Mouse (Mus musculus) Patski (cell line): ENCODE data around the gene Ascc1. TPM values are rescaled to one million over a fixed set of nuclear protein-coding genes. Genes with fewer than 3 reads are reported as not detected.
A peak's percentile ranks its signal among the peaks of the same experiment; 100 is the strongest.

Experiments used
- ATAC-seq: fragments of 100-300 bp; one replicate; pipeline ENCODE4 v1.8.0; 2021
- CTCF ChIA-PET: fragments of 350-600 bp; sonication (Branson Sonifier 250); formaldehyde crosslinking; loops from one replicate; lab custom pipeline; 2022; ENCODE audit warnings: inconsistent platforms; lab: Charles Lee
- POLR2A ChIA-PET: fragments of 350-600 bp; sonication (Branson Sonifier 250); formaldehyde crosslinking; loops from one replicate; lab custom pipeline; 2022; ENCODE audit warnings: antibody characterized with exemption, inconsistent platforms; lab: Charles Lee
- DNase-seq: peaks from one replicate; pipeline ENCODE4 v3.0.0-alpha.2; 2011; ENCODE audit warnings: low read depth, low spot score
- H3K27me3 ChIP-seq: fragments of 371-371 bp; one replicate; pipeline ENCODE4 v1.5.1; 2021
- CTCF ChIP-seq: fragments of 100-300 bp; IDR thresholded peaks from one replicate; pipeline ENCODE4 v1.5.1; 2021
- in situ Hi-C: fragments of 300-500 bp; cut with MboI; formaldehyde crosslinking; loops from 3 replicates; pipeline ENCODE4 v1.11.1; 2018; ENCODE audit warnings: low pct_unique_long_range_greater_than_20kb, mixed read lengths
- polyA plus RNA-seq: library from polyadenylated mRNA; unstranded; gene quantifications from one replicate; pipeline ENCODE4 v1.2.3, GENCODE M21; 2021

Ascc1 gene
- polyA plus RNA-seq, 1 experiment from 2014 or later, result 34.4 TPM

- ChIA-PET POLR2A (interaction anchor here (0.5 to 1.0 kb wide), 2 partner anchors 14 to 17 kb away, joined by 3 to 4 read pairs; no protein-coding TSS in a partner anchor), CTCF (interaction anchor here (1.3 kb wide), 1 partner anchor 16 kb away, joined by 6 read pairs; no protein-coding TSS in a partner anchor)
- H3K27me3 ChIP-seq, result no peaks in the 10 kb centered on the region
Measured at GRCm38 (mm10) chr10:60062931-60063330, 60.3 kb downstream of the Ascc1 start.

GRCm38 (mm10) chr10:60066524-60066923, 63.9 kb downstream of the Ascc1 start:
- peak; percentile 87 for TF ChIP-seq CTCF
- no peak for ATAC-seq

More at GRCm38 (mm10) chr10:60062931-60063330, 60.3 kb downstream of the Ascc1 start:
- TF ChIP-seq CTCF, result no peak
- in situ Hi-C loops, result loop anchor here (5.0 kb wide), 1 partner anchor 41 kb away; no protein-coding TSS in a partner anchor
- ATAC-seq, result no peak
- no peak for DNase-seq

GRCm38 (mm10) chr10:60075159-60075558, 72.6 kb downstream of the Ascc1 start:
- ChIA-PET CTCF (interaction anchor here (1.3 kb wide), 1 partner anchor 9 kb away, joined by 3 read pairs; no protein-coding TSS in a partner anchor), POLR2A (no interaction called here)
- in situ Hi-C loops, result no loop called here
- no peaks in the 10 kb centered on the region for H3K27me3 ChIP-seq
- no peak for DNase-seq
- ATAC-seq, result no peak
- TF ChIP-seq CTCF, result no peak

More at GRCm38 (mm10) chr10:60066524-60066923, 63.9 kb downstream of the Ascc1 start:
- in situ Hi-C loops, result loop anchor here (5.0 kb wide), 1 partner anchor 179 kb away; no protein-coding TSS in a partner anchor
- DNase-seq, result no peak
- ChIA-PET POLR2A (no interaction called here), CTCF (interaction anchor here (0.6 to 2.2 kb wide), 18 partner anchors 9 to 172 kb away, joined by 3 to 15 read pairs (median 4); no protein-coding TSS in a partner anchor)
- no peaks in the 10 kb centered on the region for H3K27me3 ChIP-seq

- DNase-seq (no peak), ATAC-seq (no peak)
- ChIA-PET CTCF (interaction anchor here (2.5 kb wide), 1 partner anchor 11 kb away, joined by 8 read pairs; no protein-coding TSS in a partner anchor), POLR2A (no interaction called here)
- in situ Hi-C loops, result no loop called here
- TF ChIP-seq CTCF, result no peak
- no peaks in the 10 kb centered on the region for H3K27me3 ChIP-seq
Measured at GRCm38 (mm10) chr10:60077226-60077625, 74.6 kb downstream of the Ascc1 start.

- ATAC-seq, result no peak
- ChIA-PET CTCF (interaction anchor here (1.7 to 2.5 kb wide), 2 partner anchors 11 to 14 kb away, joined by 6 to 8 read pairs; no protein-coding TSS in a partner anchor), POLR2A (no interaction called here)
- no peak for DNase-seq
- no peaks in the 10 kb centered on the region for H3K27me3 ChIP-seq
- TF ChIP-seq CTCF, result no peak
- in situ Hi-C loops, result no loop called here
Measured at GRCm38 (mm10) chr10:60077736-60078560, 75.3 kb downstream of the Ascc1 start.

GRCm38 (mm10) chr10:60078561-60078917, 75.9 kb downstream of the Ascc1 start:
- ATAC-seq, result no peak

GRCm38 (mm10) chr10:60080171-60080570, 77.6 kb downstream of the Ascc1 start:
- no peak for ATAC-seq
- ChIA-PET POLR2A (interaction anchor here (0.5 kb wide), 1 partner anchor 34 kb away, joined by 3 read pairs; no protein-coding TSS in a partner anchor), CTCF (interaction anchor here (2.2 kb wide), 1 partner anchor 13 kb away, joined by 7 read pairs; no protein-coding TSS in a partner anchor)
- no peaks in the 10 kb centered on the region for H3K27me3 ChIP-seq
- in situ Hi-C loops, result no loop called here
- DNase-seq, result no peak
- no peak for TF ChIP-seq CTCF

More at GRCm38 (mm10) chr10:60078561-60078917, 75.9 kb downstream of the Ascc1 start:
- ChIA-PET CTCF (interaction anchor here (1.7 to 2.5 kb wide), 2 partner anchors 12 to 15 kb away, joined by 6 to 8 read pairs; no protein-coding TSS in a partner anchor), POLR2A (no interaction called here)
- H3K27me3 ChIP-seq, result no peaks in the 10 kb centered on the region
- DNase-seq, result no peak
- in situ Hi-C loops, result no loop called here
- no peak for TF ChIP-seq CTCF

GRCm38 (mm10) chr10:60080601-60080981, 78.0 kb downstream of the Ascc1 start:
- POLR2A ChIA-PET, result no interaction called here
- peak; percentile 37 for ATAC-seq
- no peak for TF ChIP-seq CTCF
- CTCF ChIA-PET, result interaction anchor here (2.2 kb wide), 1 partner anchor 14 kb away, joined by 7 read pairs; no protein-coding TSS in a partner anchor
- H3K27me3 ChIP-seq, result no peaks in the 10 kb centered on the region
- no peak for DNase-seq
- in situ Hi-C loops, result no loop called here

GRCm38 (mm10) chr10:60080982-60081825, 78.6 kb downstream of the Ascc1 start:
- peak; percentile 65 for DNase-seq
- CTCF ChIA-PET, result interaction anchor here (0.6 to 2.2 kb wide), 2 partner anchors 10 to 14 kb away, joined by 3 to 7 read pairs; no protein-coding TSS in a partner anchor
- peak; percentile 48 for ATAC-seq
- no peak for TF ChIP-seq CTCF
- in situ Hi-C loops, result no loop called here
- H3K27me3 ChIP-seq, result no peaks in the 10 kb centered on the region
- POLR2A ChIA-PET, result no interaction called here

- in situ Hi-C loops, result no loop called here
- DNase-seq, result no peak
Measured at GRCm38 (mm10) chr10:60081905-60082304, 79.3 kb downstream of the Ascc1 start.

More at GRCm38 (mm10) chr10:60081905-60082304, 79.3 kb downstream of the Ascc1 start:
- ChIA-PET CTCF (interaction anchor here (2.2 kb wide), 1 partner anchor 15 kb away, joined by 7 read pairs; no protein-coding TSS in a partner anchor), POLR2A (no interaction called here)
- H3K27me3 ChIP-seq, result no peaks in the 10 kb centered on the region
- TF ChIP-seq CTCF, result no peak
- no peak for ATAC-seq
